In the genomic region with DNA sequence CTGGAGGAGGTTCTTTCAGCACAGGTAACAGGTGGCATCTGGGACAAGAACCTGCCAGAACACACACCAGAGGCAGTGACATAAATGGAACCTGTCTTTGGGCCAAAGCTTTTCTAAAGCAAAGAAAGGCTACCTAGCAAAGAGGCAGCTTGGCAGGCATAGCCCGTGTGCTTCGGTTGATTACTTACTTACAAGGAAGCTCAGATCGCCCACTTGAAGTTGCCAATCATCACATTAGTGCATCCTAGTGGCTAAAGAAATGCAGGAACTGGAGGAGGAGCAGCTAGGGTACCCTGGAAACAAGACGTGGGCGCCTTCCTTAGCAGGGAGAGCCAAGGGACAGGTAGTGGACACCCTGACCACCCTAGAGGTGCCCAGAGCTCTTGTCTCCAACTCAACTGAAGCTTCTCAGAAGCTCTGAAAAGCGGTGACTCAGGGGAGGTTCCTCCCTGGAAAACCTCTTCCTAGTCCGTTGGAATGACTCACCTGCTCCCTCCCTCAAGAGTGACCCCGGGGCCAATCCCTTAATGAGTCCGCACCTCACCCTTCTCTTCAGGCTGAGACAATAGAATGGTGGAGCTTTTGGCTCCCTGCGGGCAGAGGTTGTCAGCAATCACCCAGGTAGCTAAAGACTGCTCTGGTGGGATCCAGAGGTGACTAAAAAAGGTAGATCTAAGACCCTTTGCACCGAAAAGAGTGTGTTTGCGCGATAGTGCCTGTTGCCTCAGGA, we compare ENCODE assay signal across 8 mouse cellular contexts. TPM values are rescaled to one million over a fixed set of nuclear protein-coding genes. Genes with fewer than 3 reads are reported as not detected.
DNase-seq lines count a peak whose midpoint lies in the region; ATAC-seq lines count a peak whose summit lies in the region.

No protein-coding gene starts in this region.

- peak overlapping the region; percentile 19 for H3K27ac ChIP-seq in intestine, embryonic 14.5 days (ENCODE audit: low read depth)
- no peak overlapping the region for H3K27ac ChIP-seq in liver, embryonic 15.5 days (replicated peaks)
- H3K27ac ChIP-seq in stomach, embryonic 14.5 days (ENCODE audit: low read length) = peak overlapping the region; percentile 4; the same call in 1 of the 2 replicates

- peak; percentile 50 for DNase-seq in 3T3-L1 (ENCODE audit: low read depth, low spot score)
- peak; percentile 45 for DNase-seq in WW6 (ENCODE audit: low read depth, low spot score)
- no peak for DNase-seq in intestine, embryonic 14.5 days (ENCODE audit: low spot score)
- DNase-seq in gastrocnemius, postnatal 4 days (ENCODE audit: low spot score in 2 of 2) = no peak
- no peak for DNase-seq in layer of hippocampus, adult 9-11 months
- no peak for DNase-seq in layer of hippocampus, postnatal 10 days (ENCODE audit: low spot score in 2 of 2)

- H3K4me3 ChIP-seq in intestine, embryonic 14.5 days (ENCODE audit: low read depth, low read length) = peak overlapping the region; percentile 96; the same call in 1 of the 2 replicates
- H3K4me3 ChIP-seq in liver, embryonic 15.5 days (replicated peaks) = no peak overlapping the region
- peak overlapping the region; percentile 70 for H3K4me3 ChIP-seq in stomach, embryonic 14.5 days (ENCODE audit: low read depth, low read length)

- peaks cover 16% of the 10 kb centered on the region for H3K36me3 ChIP-seq in intestine, embryonic 14.5 days (ENCODE audit: control insufficient read depth, insufficient read depth, low read length)
- H3K36me3 ChIP-seq in liver, embryonic 15.5 days (replicated peaks) = no peaks in the 10 kb centered on the region
- H3K36me3 ChIP-seq in stomach, embryonic 14.5 days (ENCODE audit: control insufficient read depth, insufficient read depth, low read length) = peaks cover 4% of the 10 kb centered on the region; the same call in 1 of the 2 replicates

- H3K9ac ChIP-seq in intestine, embryonic 14.5 days (ENCODE audit: low read length) = no peak overlapping the region; the same call in 1 of the 2 replicates
- H3K9ac ChIP-seq in liver, embryonic 15.5 days = no peak overlapping the region
- no peak overlapping the region for H3K9ac ChIP-seq in stomach, embryonic 14.5 days (replicated peaks; ENCODE audit: low read depth, low read length)

- WGBS in intestine, embryonic 14.5 days = 22% methylated on average over 13 of the region's 13 CpGs
- 36% methylated on average over 13 of the region's 13 CpGs for WGBS in liver, embryonic 15.5 days (ENCODE audit: insufficient replicate concordance)
- WGBS in stomach, embryonic 14.5 days = 22% methylated on average over 13 of the region's 13 CpGs

- H3K27me3 ChIP-seq in intestine, embryonic 14.5 days (replicated peaks; ENCODE audit: control insufficient read depth, insufficient read depth, low read length) = no peaks in the 10 kb centered on the region
- H3K27me3 ChIP-seq in liver, embryonic 15.5 days = peaks cover 22% of the 10 kb centered on the region
- H3K27me3 ChIP-seq in stomach, embryonic 14.5 days (ENCODE audit: control insufficient read depth, insufficient read depth, low read length) = no peaks in the 10 kb centered on the region

- 0 out of 2 replicates have a peak, but pooled peaks cover 2% of the 10 kb centered on the region for H3K4me1 ChIP-seq in intestine, embryonic 14.5 days (replicated peaks; ENCODE audit: control insufficient read depth, insufficient read depth, low read length)
- peaks cover 28% of the 10 kb centered on the region for H3K4me1 ChIP-seq in liver, embryonic 15.5 days (replicated peaks)
- H3K4me1 ChIP-seq in stomach, embryonic 14.5 days (ENCODE audit: control insufficient read depth, insufficient read depth, low read length) = no peaks in the 10 kb centered on the region

- ATAC-seq in intestine, embryonic 14.5 days (replicated peaks; ENCODE audit: low FRiP score, low TSS enrichment, low read depth) = peak; percentile 50; the same call in 1 of the 2 replicates
- no peak for ATAC-seq in liver, embryonic 15.5 days (ENCODE audit: insufficient read depth)
- no peak for ATAC-seq in stomach, embryonic 14.5 days (ENCODE audit: insufficient number of reproducible peaks, insufficient read depth, low FRiP score, low read depth)

- peak overlapping the region; percentile 100 for H3K4me2 ChIP-seq in intestine, embryonic 14.5 days (ENCODE audit: low read length)
- peak overlapping the region; percentile 94 for H3K4me2 ChIP-seq in liver, embryonic 15.5 days
- H3K4me2 ChIP-seq in stomach, embryonic 14.5 days (replicated peaks; ENCODE audit: low read depth, low read length) = peak overlapping the region; percentile 100

- no peaks in the 10 kb centered on the region for H3K9me3 ChIP-seq in intestine, embryonic 14.5 days (ENCODE audit: control insufficient read depth, low read length)
- H3K9me3 ChIP-seq in liver, embryonic 15.5 days (replicated peaks) = no peaks in the 10 kb centered on the region
- no peaks in the 10 kb centered on the region for H3K9me3 ChIP-seq in stomach, embryonic 14.5 days (ENCODE audit: control insufficient read depth, low read depth, low read length)

RNA-seq across cellular contexts. Expression of a gene that starts 1.8 kb away (rescaled TPM):
- polyA plus RNA-seq in intestine, embryonic 14.5 days (2014; fragmentation: Nextera tagmentation; extraction: Ambion mirVana) = 22.2 and 22.6 TPM in 2 replicates
- 5.6 and 7.1 TPM in 2 replicates for polyA plus RNA-seq in liver, embryonic 15.5 days (2015; fragmentation: Nextera tagmentation; extraction: Ambion mirVana)
- 25.1 and 26.7 TPM in 2 replicates for polyA plus RNA-seq in stomach, embryonic 14.5 days (2014; fragmentation: Nextera tagmentation; extraction: Ambion mirVana)
- total RNA-seq in gastrocnemius, postnatal 4 days (2021) = 10 to 100 TPM; 26.1 to 28.8 TPM
- total RNA-seq in layer of hippocampus, postnatal 10 days (2021) = 10 to 100 TPM; 34.1 to 37.9 TPM

Comparison
In these comparisons a context has a peak if more than half of its experiments do, and no peak if none do; other contexts are left out.
1. DNase-seq: peak in 3T3-L1 (single experiment) and WW6 (single experiment); none in intestine, embryonic 14.5 days (single experiment), gastrocnemius, postnatal 4 days (0 of 2), layer of hippocampus, adult 9-11 months (single experiment) and layer of hippocampus, postnatal 10 days (0 of 2).
2. Peak in every context shown above with its lines, with median percentiles within 50 percentile points of each other: H3K4me2 ChIP-seq.